Mouse (Mus musculus): ENCODE data around the gene Tspan14. TPM values are rescaled to one million over a fixed set of nuclear protein-coding genes. Genes with fewer than 3 reads are reported as not detected.

Tspan14 gene
- polyA plus RNA-seq, 1 experiment = 86.4 TPM

- Histone ChIP-seq H3K36me3 (ENCODE audit: control insufficient read depth, insufficient read depth, low read length) (no peaks in the 10 kb centered on the region), H3K27me3 (ENCODE audit: control insufficient read depth, insufficient read depth, low read length) (no peaks in the 10 kb centered on the region), H3K27ac (ENCODE audit: control insufficient read depth, insufficient read depth, low read length) (no peak overlapping the region), H3K4me1 (replicated peaks; ENCODE audit: control insufficient read depth, insufficient read depth, low read length) (peaks cover 80% of the 10 kb centered on the region), H3K4me3 (ENCODE audit: control insufficient read depth, insufficient read depth, low read length) (no peak overlapping the region)
- DNase-seq = no peak
- TF ChIP-seq POLR2A (IDR thresholded peaks at IDR 0.05; ENCODE audit: control insufficient read depth, extremely low read depth, insufficient read depth, low read length, poor library complexity) (no peak), CTCF (IDR thresholded peaks at IDR 0.05; ENCODE audit: borderline replicate concordance, control insufficient read depth, extremely low read depth, insufficient read depth, low read length, poor library complexity) (no peak)
- WGBS = 11% methylated on average over 1 of the region's 1 CpGs
Observed at GRCm38 (mm10) chr14:40955146-40955545, 11.5 kb downstream of the Tspan14 start.

GRCm38 (mm10) chr14:40953381-40953780 is 13.2 kb downstream of the Tspan14 start:
- H3K4me3 ChIP-seq (ENCODE audit: control insufficient read depth, insufficient read depth, low read length) = no peak overlapping the region
- 63% methylated on average over 5 of the region's 5 CpGs for WGBS
- H3K27ac ChIP-seq (ENCODE audit: control insufficient read depth, insufficient read depth, low read length) = no peak overlapping the region

GRCm38 (mm10) chr14:40952715-40953114 is 13.9 kb downstream of the Tspan14 start:
- no peak overlapping the region for H3K27ac ChIP-seq (ENCODE audit: control insufficient read depth, insufficient read depth, low read length)
- no peaks in the 10 kb centered on the region for H3K36me3 ChIP-seq (ENCODE audit: control insufficient read depth, insufficient read depth, low read length)
- WGBS = 63% methylated on average over 2 of the region's 2 CpGs
- H3K4me1 ChIP-seq (replicated peaks; ENCODE audit: control insufficient read depth, insufficient read depth, low read length) = peaks cover 82% of the 10 kb centered on the region
- H3K27me3 ChIP-seq (ENCODE audit: control insufficient read depth, insufficient read depth, low read length) = no peaks in the 10 kb centered on the region
- no peak for DNase-seq
- no peak for TF ChIP-seq POLR2A (IDR thresholded peaks at IDR 0.05; ENCODE audit: control insufficient read depth, extremely low read depth, insufficient read depth, low read length, poor library complexity)
- TF ChIP-seq CTCF (IDR thresholded peaks at IDR 0.05; ENCODE audit: borderline replicate concordance, control insufficient read depth, extremely low read depth, insufficient read depth, low read length, poor library complexity) = no peak
- no peak overlapping the region for H3K4me3 ChIP-seq (ENCODE audit: control insufficient read depth, insufficient read depth, low read length)

More at GRCm38 (mm10) chr14:40953381-40953780, 13.2 kb downstream of the Tspan14 start:
- no peak for DNase-seq
- no peak for TF ChIP-seq CTCF (IDR thresholded peaks at IDR 0.05; ENCODE audit: borderline replicate concordance, control insufficient read depth, extremely low read depth, insufficient read depth, low read length, poor library complexity)
- no peak for TF ChIP-seq POLR2A (IDR thresholded peaks at IDR 0.05; ENCODE audit: control insufficient read depth, extremely low read depth, insufficient read depth, low read length, poor library complexity)
- H3K36me3 ChIP-seq (ENCODE audit: control insufficient read depth, insufficient read depth, low read length) = no peaks in the 10 kb centered on the region
- no peaks in the 10 kb centered on the region for H3K27me3 ChIP-seq (ENCODE audit: control insufficient read depth, insufficient read depth, low read length)
- peaks cover 81% of the 10 kb centered on the region for H3K4me1 ChIP-seq (replicated peaks; ENCODE audit: control insufficient read depth, insufficient read depth, low read length)

DNA sequence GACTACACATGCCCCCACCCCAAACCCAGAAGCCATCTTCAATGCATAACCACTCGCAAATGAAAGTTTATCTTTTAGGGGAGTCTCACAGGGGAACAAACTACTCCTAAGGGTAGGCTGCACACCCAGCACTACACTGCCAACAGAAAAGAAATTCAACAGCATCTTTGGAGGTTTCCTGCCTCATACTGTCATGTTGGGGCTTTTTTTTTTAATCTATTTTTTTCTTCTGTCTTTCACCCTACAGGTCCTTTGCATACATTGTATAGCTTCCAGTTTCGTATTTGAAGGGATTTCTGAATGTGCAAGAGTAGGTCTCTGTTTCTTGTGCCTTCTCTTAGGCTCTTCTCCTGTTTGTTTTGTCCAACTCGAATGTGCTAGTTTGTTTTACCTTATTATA is 14.3 kb downstream of the Tspan14 start:
- 68% methylated on average over 3 of the region's 3 CpGs for WGBS
- no peak for DNase-seq
- Histone ChIP-seq H3K27ac (ENCODE audit: control insufficient read depth, insufficient read depth, low read length) (no peak overlapping the region), H3K4me1 (replicated peaks; ENCODE audit: control insufficient read depth, insufficient read depth, low read length) (peaks cover 84% of the 10 kb centered on the region), H3K4me3 (ENCODE audit: control insufficient read depth, insufficient read depth, low read length) (no peak overlapping the region), H3K36me3 (ENCODE audit: control insufficient read depth, insufficient read depth, low read length) (no peaks in the 10 kb centered on the region), H3K27me3 (ENCODE audit: control insufficient read depth, insufficient read depth, low read length) (no peaks in the 10 kb centered on the region)
- TF ChIP-seq POLR2A (IDR thresholded peaks at IDR 0.05; ENCODE audit: control insufficient read depth, extremely low read depth, insufficient read depth, low read length, poor library complexity) (no peak), CTCF (IDR thresholded peaks at IDR 0.05; ENCODE audit: borderline replicate concordance, control insufficient read depth, extremely low read depth, insufficient read depth, low read length, poor library complexity) (no peak)

- DNase-seq = no peak
- TF ChIP-seq CTCF (IDR thresholded peaks at IDR 0.05; ENCODE audit: borderline replicate concordance, control insufficient read depth, extremely low read depth, insufficient read depth, low read length, poor library complexity) = no peak
- TF ChIP-seq POLR2A (IDR thresholded peaks at IDR 0.05; ENCODE audit: control insufficient read depth, extremely low read depth, insufficient read depth, low read length, poor library complexity) = no peak
- no peaks in the 10 kb centered on the region for H3K27me3 ChIP-seq (ENCODE audit: control insufficient read depth, insufficient read depth, low read length)
- 32% methylated on average over 7 of the region's 7 CpGs for WGBS
- no peaks in the 10 kb centered on the region for H3K36me3 ChIP-seq (ENCODE audit: control insufficient read depth, insufficient read depth, low read length)
- H3K4me1 ChIP-seq (replicated peaks; ENCODE audit: control insufficient read depth, insufficient read depth, low read length) = peaks cover 62% of the 10 kb centered on the region
- H3K4me3 ChIP-seq (ENCODE audit: control insufficient read depth, insufficient read depth, low read length) = no peak overlapping the region
- H3K27ac ChIP-seq (ENCODE audit: control insufficient read depth, insufficient read depth, low read length) = peak overlapping the region; percentile 55
Observed at GRCm38 (mm10) chr14:40949730-40950614, 16.6 kb downstream of the Tspan14 start.

GRCm38 (mm10) chr14:40949047-40949446 is 17.6 kb downstream of the Tspan14 start:
- H3K4me3 ChIP-seq (ENCODE audit: control insufficient read depth, insufficient read depth, low read length) = no peak overlapping the region
- H3K4me1 ChIP-seq (replicated peaks; ENCODE audit: control insufficient read depth, insufficient read depth, low read length) = peaks cover 54% of the 10 kb centered on the region
- H3K27ac ChIP-seq (ENCODE audit: control insufficient read depth, insufficient read depth, low read length) = peak overlapping the region; percentile 96; the same call in 1 of the 2 replicates
- no peak for DNase-seq
- 45% methylated on average over 3 of the region's 3 CpGs for WGBS
- no peaks in the 10 kb centered on the region for H3K27me3 ChIP-seq (ENCODE audit: control insufficient read depth, insufficient read depth, low read length)
- TF ChIP-seq POLR2A (IDR thresholded peaks at IDR 0.05; ENCODE audit: control insufficient read depth, extremely low read depth, insufficient read depth, low read length, poor library complexity) (no peak), CTCF (IDR thresholded peaks at IDR 0.05; ENCODE audit: borderline replicate concordance, control insufficient read depth, extremely low read depth, insufficient read depth, low read length, poor library complexity) (no peak)
- no peaks in the 10 kb centered on the region for H3K36me3 ChIP-seq (ENCODE audit: control insufficient read depth, insufficient read depth, low read length)
